Mouse (Mus musculus) c-Kit-positive CD71-positive TER-119-positive erythroid progenitor cells, embryonic 14.5 days (primary cell): ENCODE data around the gene Gm20870.
"Not testable (repeated sequence)": the region's sequence is repeated elsewhere in the genome, so short reads cannot be mapped to it uniquely, and the experiment has no call there.

Experiments used
- DNase-seq: peaks from one replicate; pipeline ENCODE4 v3.0.0-alpha.2; 2013; ENCODE audit warnings: low spot score

Gm20870 gene

DNA sequence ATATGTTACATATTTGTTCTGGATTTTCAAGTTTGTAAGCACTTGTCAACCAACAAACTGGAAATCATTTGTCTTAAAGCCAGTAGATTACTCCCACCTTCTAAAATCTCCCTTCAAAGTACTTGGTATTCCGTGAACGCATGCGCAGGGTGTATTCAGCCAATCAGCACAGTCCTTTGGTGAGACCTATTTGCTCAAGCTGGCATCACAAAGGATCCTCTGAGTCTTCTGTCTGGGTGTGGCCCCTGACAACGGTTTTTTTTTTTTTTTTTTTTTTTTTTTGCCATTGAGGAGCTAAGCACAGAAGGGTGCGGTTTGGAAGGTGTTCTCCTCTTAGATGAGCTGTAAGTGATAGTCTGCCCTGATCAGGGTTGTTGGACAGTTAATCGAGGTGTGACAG is at the start of gene Gm20870:
Gene Gm20870 (plus strand): TSS at position 301 of the 400 bp plus-strand sequence.
- DNase-seq, result not testable (repeated sequence)
